Mouse (Mus musculus) liver, adult 2 months (tissue): Measurements from ENCODE around the gene Dhx37.

Experiments
- CTCF ChIP-seq: fragments of 200-500 bp; IDR thresholded peaks from 2 replicates; pipeline ENCODE4 v1.5.1; 2011; ENCODE audit warnings: low read depth, low read length, control low read depth
- POLR2A ChIP-seq: fragments of 200-500 bp; IDR thresholded peaks from 2 replicates; pipeline ENCODE4 v1.6.1; 2011; ENCODE audit warnings: low read length, control low read depth; ENCODE audit not compliant: insufficient read depth; ENCODE audit errors: extremely low read depth

DNA sequence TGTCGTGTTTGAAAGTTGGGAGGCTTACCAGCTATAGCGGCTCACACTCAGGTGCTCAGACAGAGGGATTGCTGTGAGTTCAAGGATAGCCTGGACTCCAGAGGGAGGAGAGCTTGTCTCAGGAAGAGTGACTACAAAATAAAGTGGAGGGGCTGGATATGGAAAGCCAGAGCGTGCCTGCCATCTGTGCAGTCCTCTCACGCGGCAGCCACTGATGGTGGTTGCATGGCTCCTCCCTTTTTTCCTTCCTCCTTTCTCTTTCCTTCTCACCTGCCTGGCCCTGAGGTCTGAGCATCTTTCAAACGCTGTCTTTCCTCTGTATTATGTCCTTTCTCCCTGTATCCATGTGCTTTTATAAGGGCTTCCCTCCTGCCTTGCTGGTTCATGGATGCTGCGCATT is 44.1 kb upstream of the Dhx37 start:
- no peak for TF ChIP-seq POLR2A
- no peak for TF ChIP-seq CTCF
